Mouse (Mus musculus) liver, embryonic 14.5 days (tissue): ENCODE results near the gene Cox17. TPM values are rescaled to one million over a fixed set of nuclear protein-coding genes. Genes with fewer than 3 reads are reported as not detected.

Experiments
- ATAC-seq: fragments of 200-750 bp; cut with Nextera tagmentation; 2 replicates; pipeline ENCODE4 v1.8.0; 2017; ENCODE audit warnings: moderate number of reproducible peaks, mild to moderate bottlenecking, moderate library complexity; ENCODE audit not compliant: insufficient read depth
- DNase-seq, 3 experiments: peaks; one replicate each; pipeline ENCODE4 v3.0.0-alpha.2; 2012 to 2013; ENCODE audit warnings: low read depth in 3 of 3, low spot score in 3 of 3
- H3K27ac ChIP-seq: fragments of 300-500 bp; sonication (generic); 2 replicates; pipeline ENCODE4 v1.5.1; 2014; ENCODE audit warnings: moderate library complexity, mild to moderate bottlenecking, control low read depth, inconsistent platforms
- H3K27me3 ChIP-seq: fragments of 300-500 bp; sonication (generic); 2 replicates; pipeline ENCODE4 v1.6.1; 2014; ENCODE audit warnings: mild to moderate bottlenecking, low read length, moderate library complexity; ENCODE audit not compliant: control insufficient read depth, insufficient read depth
- H3K36me3 ChIP-seq: fragments of 300-500 bp; sonication (generic); replicated peaks from 2 replicates; pipeline ENCODE4 v1.6.1; 2014; ENCODE audit warnings: low read depth; ENCODE audit not compliant: control insufficient read depth, insufficient read depth
- H3K4me1 ChIP-seq, 2 experiments: fragments of 200-500 bp in 1 of 2; fragments of 300-500 bp in 1 of 2; sonication (generic) in 1 of 2; replicated peaks; 2 replicates each; pipeline ENCODE4 v1.6.1; 2012 to 2014; ENCODE audit warnings: antibody characterized with exemption in 1 of 2, inconsistent platforms in 1 of 2, low read length in 1 of 2; ENCODE audit not compliant: control insufficient read depth in 2 of 2, insufficient read depth in 2 of 2
- H3K4me2 ChIP-seq: fragments of 300-500 bp; sonication (generic); 2 replicates; pipeline ENCODE4 v1.6.1; 2014; ENCODE audit warnings: low read depth, mild to moderate bottlenecking, control low read depth, moderate library complexity
- H3K4me3 ChIP-seq, 2 experiments: fragments of 200-500 bp in 1 of 2; fragments of 300-500 bp in 1 of 2; sonication (generic) in 1 of 2; 2 replicates each; pipeline ENCODE4 v1.5.1; 2012 to 2014; ENCODE audit warnings: low read depth in 2 of 2, low read length in 2 of 2, mild to moderate bottlenecking in 2 of 2, control low read depth in 1 of 2, inconsistent platforms in 1 of 2, moderate library complexity in 1 of 2; ENCODE audit not compliant: insufficient read depth in 1 of 2
- H3K9ac ChIP-seq: fragments of 300-500 bp; sonication (generic); replicated peaks from 2 replicates; pipeline ENCODE4 v1.6.1; 2014; ENCODE audit warnings: mild to moderate bottlenecking, control low read depth, moderate library complexity
- H3K9me3 ChIP-seq: fragments of 300-500 bp; sonication (generic); 2 replicates; pipeline ENCODE4 v1.6.1; 2016; ENCODE audit warnings: low read length, mixed read lengths; ENCODE audit not compliant: control insufficient read depth
- CTCF ChIP-seq: IDR thresholded peaks from 2 replicates; pipeline ENCODE4 v1.5.1; 2016; ENCODE audit warnings: antibody characterized with exemption, low read depth, control low read depth
- EP300 ChIP-seq: IDR thresholded peaks from 2 replicates; pipeline ENCODE4 v1.6.1; 2016; ENCODE audit warnings: antibody characterized with exemption, low read depth
- WGBS: fragments of 180-500 bp; shearing (Covaris S2); extraction: QIAGEN DNeasy Blood & Tissue Kit; methylation state at CpG from one replicate; pipeline ENCODE4 v1.1.7; 2014; ENCODE audit not compliant: insufficient replicate concordance; 5-methylcytosine and 5-hydroxymethylcytosine counted together
- polyA plus RNA-seq, 2 experiments: library from polyadenylated mRNA; depleted of rRNA in 1 of 2; stranded (reverse) in 1 of 2; unstranded in 1 of 2; fragments of >200 nt; fragmentation: Nextera tagmentation in 1 of 2; extraction: Ambion mirVana in 1 of 2; gene quantifications; 2 replicates each; pipeline versions ENCODE4 v1.2.1 to v1.2.3; 2012 to 2014

The Cox17 gene
- polyA plus RNA-seq, 2 experiments = 227 to 351 TPM

- TF ChIP-seq EP300 = no peak
- TF ChIP-seq CTCF = no peak
- DNase-seq (no peak), ATAC-seq (no peak)
- 77% methylated on average over 4 of the region's 4 CpGs for WGBS
- H3K4me1 ChIP-seq = no peaks in the 10 kb centered on the region
- H3K4me3 ChIP-seq = no peak overlapping the region
- no peaks in the 10 kb centered on the region for H3K27me3 ChIP-seq
- no peak overlapping the region for H3K27ac ChIP-seq
- H3K9ac ChIP-seq = no peak overlapping the region
- H3K4me2 ChIP-seq = no peak overlapping the region
- no peaks in the 10 kb centered on the region for H3K36me3 ChIP-seq
- no peaks in the 10 kb centered on the region for H3K9me3 ChIP-seq
Observed at GRCm38 (mm10) chr16:38319087-38319486, 27.7 kb upstream of the Cox17 start.

DNA sequence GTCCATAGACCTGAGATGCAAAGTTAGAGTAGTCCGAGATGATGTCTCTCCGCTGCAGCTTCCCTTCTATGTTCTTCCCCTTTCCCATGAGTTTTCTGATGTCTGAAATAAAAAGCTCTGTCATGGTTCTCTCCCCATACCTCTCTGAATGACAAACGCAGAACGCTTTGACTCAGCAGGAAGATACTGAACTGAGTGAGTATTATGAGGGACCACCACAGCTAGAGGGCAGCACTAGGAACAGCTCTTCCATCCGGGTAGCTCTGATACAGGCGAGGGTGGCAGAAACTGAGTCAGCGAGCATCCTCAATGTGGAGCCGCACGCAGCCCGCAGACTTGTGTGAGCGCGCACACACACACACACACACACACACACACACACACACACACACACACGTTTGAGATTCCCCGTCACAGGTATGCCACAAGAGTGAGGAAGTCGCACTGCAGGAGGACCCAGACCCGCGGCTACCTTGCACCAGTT is 25.3 kb upstream of the Cox17 start:
- H3K4me2 ChIP-seq = no peak overlapping the region
- DNase-seq (peak in 2 of 3 experiments; percentile 17 to 29), ATAC-seq (no peak)

DNA sequence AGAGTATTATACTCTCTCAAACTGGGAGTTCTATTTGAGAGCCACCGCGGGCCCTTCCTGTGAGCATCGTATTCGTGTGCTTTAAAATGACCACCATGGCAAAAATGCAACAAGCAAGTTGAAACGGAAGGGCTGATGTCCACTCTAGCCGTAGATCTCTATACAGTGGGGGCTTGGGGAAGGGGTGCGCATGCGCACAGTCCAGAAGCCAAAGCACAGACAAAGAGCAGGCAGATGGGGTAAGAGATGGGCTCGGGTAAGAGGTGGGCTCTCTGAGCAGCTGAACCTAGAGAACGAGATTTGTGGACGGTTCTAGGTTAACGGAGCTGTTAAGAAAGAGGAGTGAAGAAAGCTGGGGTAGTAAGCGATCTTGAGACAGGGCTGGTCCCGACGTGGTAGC is 22.5 kb upstream of the Cox17 start:
- Histone ChIP-seq H3K9me3 (no peaks in the 10 kb centered on the region), H3K9ac (no peak overlapping the region), H3K36me3 (no peaks in the 10 kb centered on the region), H3K4me1 (no peaks in the 10 kb centered on the region), H3K27me3 (no peaks in the 10 kb centered on the region), H3K4me3 (no peak overlapping the region), H3K4me2 (no peak overlapping the region), H3K27ac (no peak overlapping the region)
- DNase-seq = no peak
- TF ChIP-seq EP300 (no peak), CTCF (no peak)
- 77% methylated on average over 15 of the region's 15 CpGs for WGBS
- no peak for ATAC-seq

More for the DNA sequence above, 25.3 kb upstream of the Cox17 start:
- Histone ChIP-seq H3K27ac (no peak overlapping the region), H3K36me3 (no peaks in the 10 kb centered on the region), H3K4me1 (no peaks in the 10 kb centered on the region), H3K4me3 (no peak overlapping the region), H3K27me3 (no peaks in the 10 kb centered on the region), H3K9ac (no peak overlapping the region), H3K9me3 (no peaks in the 10 kb centered on the region)
- WGBS = 29% methylated on average over 17 of the region's 17 CpGs
- TF ChIP-seq CTCF (peak; percentile 83), EP300 (no peak)

GRCm38 (mm10) chr16:38326778-38327397 is 19.9 kb upstream of the Cox17 start:
- 67% methylated on average over 11 of the region's 11 CpGs for WGBS

DNA sequence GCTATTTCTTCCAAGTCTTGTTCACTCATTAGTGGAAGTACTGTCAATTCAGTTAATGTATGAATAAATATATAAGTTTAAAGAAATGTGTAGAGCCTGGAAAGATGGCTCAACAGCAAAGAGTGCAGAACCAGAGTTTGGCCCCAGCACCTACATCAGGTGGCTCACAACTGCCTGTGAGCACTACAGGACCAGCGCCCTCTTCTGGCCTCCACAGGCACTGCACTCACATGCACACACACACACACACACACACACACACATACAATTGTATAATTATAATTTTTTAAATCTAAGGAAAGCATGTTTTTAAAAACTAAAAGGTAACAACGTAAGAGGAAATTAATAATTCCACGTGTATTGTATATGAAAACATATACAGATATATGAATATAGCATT is 17.5 kb upstream of the Cox17 start:
- Histone ChIP-seq H3K27ac (no peak overlapping the region), H3K27me3 (no peaks in the 10 kb centered on the region), H3K4me3 (no peak overlapping the region), H3K9ac (no peak overlapping the region), H3K36me3 (no peaks in the 10 kb centered on the region), H3K4me2 (no peak overlapping the region), H3K9me3 (no peaks in the 10 kb centered on the region), H3K4me1 (no peaks in the 10 kb centered on the region)
- WGBS = 70% methylated on average over 3 of the region's 3 CpGs
- DNase-seq (no peak), ATAC-seq (no peak)
- no peak for TF ChIP-seq EP300
- TF ChIP-seq CTCF = peak; percentile 60

More at GRCm38 (mm10) chr16:38326778-38327397, 19.9 kb upstream of the Cox17 start:
- no peaks in the 10 kb centered on the region for H3K9me3 ChIP-seq
- no peak overlapping the region for H3K9ac ChIP-seq
- DNase-seq (no peak), ATAC-seq (no peak)
- no peak overlapping the region for H3K4me2 ChIP-seq
- no peaks in the 10 kb centered on the region for H3K36me3 ChIP-seq
- no peak overlapping the region for H3K4me3 ChIP-seq
- H3K27me3 ChIP-seq = no peaks in the 10 kb centered on the region
- TF ChIP-seq CTCF (no peak), EP300 (no peak)
- H3K27ac ChIP-seq = no peak overlapping the region
- H3K4me1 ChIP-seq = no peaks in the 10 kb centered on the region
